8 mouse cellular contexts compared by ENCODE assay signal in the genomic region with DNA sequence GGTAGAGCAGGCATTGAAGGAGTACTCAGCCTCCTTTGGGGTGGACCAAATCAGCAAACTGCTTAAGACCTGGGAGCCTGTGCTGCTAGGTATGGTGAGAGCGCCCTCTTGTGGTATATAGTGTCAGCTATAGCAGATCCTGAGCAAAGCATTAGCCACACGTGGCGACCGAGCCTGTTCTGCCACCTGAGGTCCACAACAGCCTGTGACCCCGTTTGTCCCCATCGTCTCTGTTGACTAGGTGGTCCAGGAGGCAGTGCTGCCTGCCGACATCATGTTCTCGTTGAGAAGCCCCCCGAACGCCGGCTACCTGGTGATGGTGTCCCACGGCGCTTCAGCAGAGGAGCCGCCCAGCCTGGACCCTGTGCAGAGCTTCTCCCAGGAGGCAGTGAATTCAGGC. TPM values are rescaled to one million over a fixed set of nuclear protein-coding genes. Genes with fewer than 3 reads are reported as not detected.
DNase-seq lines count a peak whose midpoint lies in the region; ATAC-seq and TF ChIP-seq lines count a peak whose summit lies in the region.

No protein-coding gene starts in this region.

- intact Hi-C loops in left cerebral cortex, postnatal 25 days (cut with DNase I), result loop anchor here (1.0 to 5.0 kb wide), 2 partner anchors 43 to 57 kb away; no protein-coding TSS in a partner anchor

- peaks cover 3% of the 10 kb centered on the region; the same call in 1 of the 2 replicates for H3K4me1 ChIP-seq in small intestine, adult 2 months (ENCODE audit: control insufficient read depth, insufficient read depth, insufficient read length, low read length)

- 0 out of 2 replicates have a peak overlapping the region, but pooled peaks have one; percentile 18 for H3K4me3 ChIP-seq in small intestine, adult 2 months (ENCODE audit: low read depth, low read length)

- peak; percentile 80; the same call in 1 of the 2 replicates for TF ChIP-seq CTCF in small intestine, adult 2 months (IDR thresholded peaks at IDR 0.05; ENCODE audit: extremely low read depth, insufficient read length, insufficient replicate concordance, low read depth, low read length)

- H3K36me3 ChIP-seq in small intestine, adult 2 months (ENCODE audit: control insufficient read depth, insufficient read depth, low read length), result no peaks in the 10 kb centered on the region

- peak; percentile 65 for ATAC-seq in common myeloid progenitor, adult 5-6 weeks (replicated peaks; ENCODE audit: low read depth, poor library complexity, severe bottlenecking)

- TF ChIP-seq POLR2A in small intestine, adult 2 months (IDR thresholded peaks at IDR 0.05; ENCODE audit: low read depth, low read length), result no peak

- no peak overlapping the region for H3K27ac ChIP-seq in small intestine, adult 2 months (ENCODE audit: insufficient read depth, low read depth, low read length)

- H3K27me3 ChIP-seq in small intestine, adult 2 months (ENCODE audit: control insufficient read depth, insufficient read depth, low read length), result no peaks in the 10 kb centered on the region

- WGBS in small intestine, adult 2 months, result 10% methylated on average over 14 of the region's 14 CpGs

- peak; percentile 71 for DNase-seq in ovary, postnatal 14 days (ENCODE audit: low spot score)
- DNase-seq in ovary, postnatal 10 days (ENCODE audit: low spot score), result no peak
- DNase-seq in gastrocnemius, postnatal 10 days, result peak; percentile 70
- peak; percentile 60 for DNase-seq in kidney, adult 11 months
- DNase-seq in left cerebral cortex, postnatal 25 days (ENCODE audit: low spot score in 2 of 2), result peak; percentile 86 to 93
- DNase-seq in mesoderm, embryonic 11.5 days (ENCODE audit: low read depth, low spot score), result peak; percentile 92

RNA-seq across cellular contexts. Expression of gene Cspg4, which starts 25.0 kb away (rescaled TPM):
- total RNA-seq in common myeloid progenitor, adult 5-6 weeks (2017), result not detected in 2 replicates
- total RNA-seq in gastrocnemius, postnatal 10 days (2021), result 10 to 100 TPM; 22.0 to 31.7 TPM
- total RNA-seq in left cerebral cortex, postnatal 25 days (2021), result 10 to 100 TPM; 17.2 to 18.5 TPM
- polyA plus RNA-seq in small intestine, adult 2 months (2012; rRNA removed), result 8.3 and 11.4 TPM in 2 replicates

RNA-seq across cellular contexts. Expression of gene Odf3l1, which starts 25.3 kb away (rescaled TPM):
- total RNA-seq in common myeloid progenitor, adult 5-6 weeks (2017), result not detected in 2 replicates
- total RNA-seq in gastrocnemius, postnatal 10 days (2021), result under 1 TPM; 0.72 to 0.82 TPM
- not detected for total RNA-seq in left cerebral cortex, postnatal 25 days (2021)
- polyA plus RNA-seq in small intestine, adult 2 months (2012; rRNA removed), result 1.0 and 2.3 TPM in 2 replicates

RNA-seq across cellular contexts. Expression of gene Snx33, which starts 38.4 kb away (rescaled TPM):
- total RNA-seq in common myeloid progenitor, adult 5-6 weeks (2017), result 4.7 and 4.8 TPM in 2 replicates
- 1 to 10 TPM; 7.0 to 9.3 TPM for total RNA-seq in gastrocnemius, postnatal 10 days (2021)
- total RNA-seq in left cerebral cortex, postnatal 25 days (2021), result 1 to 10 TPM; 6.7 to 7.6 TPM
- polyA plus RNA-seq in small intestine, adult 2 months (2012; rRNA removed), result 2.7 and 3.8 TPM in 2 replicates

RNA-seq across cellular contexts. Expression of gene Imp3, which starts 47.5 kb away (rescaled TPM):
- 81.4 and 89.8 TPM in 2 replicates for total RNA-seq in common myeloid progenitor, adult 5-6 weeks (2017)
- total RNA-seq in gastrocnemius, postnatal 10 days (2021), result 10 to 100 TPM; 43.0 to 46.6 TPM
- total RNA-seq in left cerebral cortex, postnatal 25 days (2021), result 10 to 100 TPM; 47.5 to 59.8 TPM
- polyA plus RNA-seq in small intestine, adult 2 months (2012; rRNA removed), result 144 and 233 TPM in 2 replicates

Comparison
In these comparisons a context has a peak if more than half of its experiments do, and no peak if none do; other contexts are left out.
1. RNA of gene Cspg4, which starts 25.0 kb away (total RNA-seq): 22.0 to 31.7 TPM in gastrocnemius, postnatal 10 days and 17.2 to 18.5 TPM in left cerebral cortex, postnatal 25 days; not detected in common myeloid progenitor, adult 5-6 weeks; every median in the first group is over 10 times any median in the second.